Mouse (Mus musculus) forebrain, embryonic 12.5 days (tissue): ENCODE results near the gene Ier2. TPM values are rescaled to one million over a fixed set of nuclear protein-coding genes. Genes with fewer than 3 reads are reported as not detected.

Experiments
- ATAC-seq: fragments of 200-750 bp; cut with Nextera tagmentation; 2 replicates; pipeline ENCODE4 v1.8.0; 2017; ENCODE audit warnings: moderate TSS enrichment; ENCODE audit not compliant: low FRiP score
- H3K27ac ChIP-seq: fragments of 300-500 bp; sonication (generic); 2 replicates; pipeline ENCODE4 v1.5.1; 2016; ENCODE audit warnings: mild to moderate bottlenecking
- H3K27me3 ChIP-seq: fragments of 300-500 bp; sonication (generic); 2 replicates; pipeline ENCODE4 v1.6.1; 2016; ENCODE audit warnings: mild to moderate bottlenecking
- H3K36me3 ChIP-seq: fragments of 300-500 bp; sonication (generic); replicated peaks from 2 replicates; pipeline ENCODE4 v1.6.1; 2016; ENCODE audit warnings: mild to moderate bottlenecking
- H3K4me1 ChIP-seq: fragments of 300-500 bp; sonication (generic); 2 replicates; pipeline ENCODE4 v1.6.1; 2016
- H3K4me2 ChIP-seq: fragments of 300-500 bp; sonication (generic); 2 replicates; pipeline ENCODE4 v1.6.1; 2016; ENCODE audit warnings: mild to moderate bottlenecking, moderate library complexity
- H3K4me3 ChIP-seq: fragments of 300-500 bp; sonication (generic); replicated peaks from 2 replicates; pipeline ENCODE4 v1.5.1; 2016; ENCODE audit warnings: mild to moderate bottlenecking
- H3K9ac ChIP-seq: fragments of 300-500 bp; sonication (generic); 2 replicates; pipeline ENCODE4 v1.6.1; 2016; ENCODE audit warnings: mild to moderate bottlenecking
- H3K9me3 ChIP-seq: fragments of 300-500 bp; sonication (generic); 2 replicates; pipeline ENCODE4 v1.6.1; 2016
- WGBS: fragments of 180-500 bp; shearing (Covaris S2); methylation state at CpG from one replicate; pipeline ENCODE4 v1.1.7; 2016; 5-methylcytosine and 5-hydroxymethylcytosine counted together
- polyA plus RNA-seq: library from polyadenylated mRNA; unstranded; fragments of >200 nt; fragmentation: Nextera tagmentation; extraction: Ambion mirVana; gene quantifications from 2 replicates; pipeline ENCODE4 v1.2.1, GENCODE M21; 2016

The Ier2 gene
- polyA plus RNA-seq, 1 experiment from 2014 or later: 62.2 TPM

DNA sequence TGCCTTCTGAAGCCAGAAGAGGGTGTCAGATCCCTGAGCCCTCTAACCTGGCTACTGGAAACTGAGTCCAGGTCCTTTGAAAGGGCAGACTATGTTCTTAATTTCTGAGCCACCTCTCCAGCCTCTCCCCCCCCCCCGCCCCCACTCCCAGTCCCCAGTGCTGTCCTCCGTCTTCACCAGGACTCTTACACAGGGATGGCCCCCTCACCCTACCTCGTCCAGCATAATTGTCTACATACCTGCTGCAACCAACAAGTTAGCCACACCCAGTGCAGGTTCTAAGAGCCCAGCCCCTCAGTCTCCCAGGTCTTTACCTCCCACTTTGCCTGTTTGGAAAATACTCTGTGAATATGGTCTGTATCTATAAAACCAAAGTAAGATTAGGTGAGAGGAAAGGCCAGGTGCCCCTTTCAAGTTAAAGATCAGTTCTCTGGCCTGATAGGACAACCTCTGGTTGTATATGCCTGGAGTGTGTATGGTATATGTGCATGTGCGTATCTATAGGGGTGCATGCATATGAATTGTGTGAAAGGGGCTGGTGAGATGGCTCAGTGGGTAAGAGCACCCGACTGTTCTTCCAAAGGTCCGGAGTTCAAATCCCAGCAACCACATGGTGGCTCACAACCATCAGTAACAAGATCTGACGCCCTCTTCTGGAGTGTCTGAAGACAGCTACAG is 21.9 kb downstream of the Ier2 start:
- 68% methylated on average over 6 of the region's 7 CpGs for WGBS
- Histone ChIP-seq H3K4me2 (no peak overlapping the region), H3K27me3 (no peaks in the 10 kb centered on the region), H3K4me1 (peaks cover 21% of the 10 kb centered on the region), H3K4me3 (no peak overlapping the region), H3K27ac (no peak overlapping the region), H3K9me3 (no peaks in the 10 kb centered on the region), H3K9ac (no peak overlapping the region), H3K36me3 (no peaks in the 10 kb centered on the region)
- no peak for ATAC-seq

DNA sequence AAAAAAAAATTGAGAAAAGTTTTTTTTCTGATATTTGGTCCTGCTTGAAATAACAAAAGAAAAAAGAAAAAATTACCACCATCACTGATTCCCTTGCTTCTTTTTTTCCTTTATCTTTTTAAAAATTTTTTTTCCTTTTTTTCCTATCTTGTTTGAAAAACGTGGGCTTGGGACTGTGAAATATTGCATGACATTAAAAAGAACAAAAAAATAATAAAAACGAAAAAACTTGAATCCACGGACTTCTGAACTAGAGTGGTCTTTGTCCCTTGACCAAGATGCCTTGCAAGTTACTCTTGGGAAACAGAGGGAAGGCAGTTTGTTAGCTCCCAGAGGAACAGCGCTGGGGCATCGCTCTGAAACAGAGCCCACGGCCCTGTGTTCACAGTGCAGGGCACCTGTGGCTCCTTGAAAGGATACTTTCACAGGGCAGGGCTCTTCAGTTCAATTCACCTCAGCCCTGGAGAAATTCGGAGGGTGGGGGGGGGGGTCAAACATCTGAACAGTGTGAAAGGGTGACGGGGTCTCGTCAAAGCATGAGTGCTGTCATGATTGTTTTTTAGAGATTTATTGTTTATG is 22.6 kb downstream of the Ier2 start:
- no peaks in the 10 kb centered on the region for H3K27me3 ChIP-seq
- peak overlapping the region; percentile 62 for H3K4me3 ChIP-seq
- H3K36me3 ChIP-seq: no peaks in the 10 kb centered on the region
- H3K9me3 ChIP-seq: no peaks in the 10 kb centered on the region
- H3K4me1 ChIP-seq: peaks cover 27% of the 10 kb centered on the region
- no peak for ATAC-seq
- no peak overlapping the region for H3K27ac ChIP-seq
- WGBS: 27% methylated on average over 9 of the region's 9 CpGs
- 0 out of 2 replicates have a peak overlapping the region, but pooled peaks have one; percentile 51 for H3K9ac ChIP-seq
- peak overlapping the region; percentile 83 for H3K4me2 ChIP-seq

DNA sequence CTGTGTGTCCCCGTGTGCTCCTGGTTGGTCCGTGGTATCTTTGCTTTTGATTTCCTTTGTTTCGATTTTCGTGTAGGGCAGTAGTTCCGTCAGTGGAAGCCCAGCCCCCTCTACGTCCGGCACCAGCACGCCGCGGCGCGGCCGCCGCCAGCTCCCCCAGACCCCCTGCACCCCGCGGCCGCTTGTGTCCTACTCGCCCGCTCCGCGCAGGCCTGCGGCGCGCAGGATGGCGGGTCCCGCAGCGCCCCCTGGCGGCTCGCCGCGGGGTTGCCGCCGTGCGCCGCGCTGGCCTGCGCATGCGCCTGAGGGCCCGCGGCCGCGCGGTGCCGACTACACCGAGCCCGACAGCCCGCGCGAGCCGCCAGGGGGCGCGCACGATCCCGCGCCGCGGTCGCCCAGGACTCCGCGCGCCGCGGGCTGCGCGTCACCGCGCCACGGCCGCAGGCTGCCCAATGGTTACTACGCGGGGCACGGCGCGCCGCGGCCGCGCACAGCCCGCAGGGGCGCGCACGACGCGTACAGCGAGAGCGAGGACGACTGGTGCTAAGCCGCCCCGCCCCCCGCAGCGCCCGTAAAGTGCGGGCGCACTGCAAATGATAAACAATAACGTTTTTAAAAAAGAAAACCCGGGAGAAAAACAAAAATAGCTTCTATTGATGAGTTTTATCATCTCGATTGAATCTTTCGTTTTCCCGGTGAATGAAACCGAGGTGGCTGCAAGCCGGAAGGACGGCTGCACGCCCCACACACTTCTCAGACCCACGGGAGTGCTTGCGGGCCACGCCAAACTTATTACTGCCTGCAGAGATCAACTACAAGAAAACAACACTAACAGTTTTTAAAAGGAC is 23.3 kb downstream of the Ier2 start:
- Histone ChIP-seq H3K27me3 (no peaks in the 10 kb centered on the region), H3K9ac (peak overlapping the region; percentile 86), H3K4me1 (peaks cover 34% of the 10 kb centered on the region), H3K9me3 (no peaks in the 10 kb centered on the region), H3K4me2 (peak overlapping the region; percentile 83), H3K4me3 (peak overlapping the region; percentile 62), H3K27ac (peak overlapping the region; percentile 94), H3K36me3 (no peaks in the 10 kb centered on the region)
- under 1% methylated on average over 105 of the region's 106 CpGs for WGBS
- peak; percentile 91 for ATAC-seq

DNA sequence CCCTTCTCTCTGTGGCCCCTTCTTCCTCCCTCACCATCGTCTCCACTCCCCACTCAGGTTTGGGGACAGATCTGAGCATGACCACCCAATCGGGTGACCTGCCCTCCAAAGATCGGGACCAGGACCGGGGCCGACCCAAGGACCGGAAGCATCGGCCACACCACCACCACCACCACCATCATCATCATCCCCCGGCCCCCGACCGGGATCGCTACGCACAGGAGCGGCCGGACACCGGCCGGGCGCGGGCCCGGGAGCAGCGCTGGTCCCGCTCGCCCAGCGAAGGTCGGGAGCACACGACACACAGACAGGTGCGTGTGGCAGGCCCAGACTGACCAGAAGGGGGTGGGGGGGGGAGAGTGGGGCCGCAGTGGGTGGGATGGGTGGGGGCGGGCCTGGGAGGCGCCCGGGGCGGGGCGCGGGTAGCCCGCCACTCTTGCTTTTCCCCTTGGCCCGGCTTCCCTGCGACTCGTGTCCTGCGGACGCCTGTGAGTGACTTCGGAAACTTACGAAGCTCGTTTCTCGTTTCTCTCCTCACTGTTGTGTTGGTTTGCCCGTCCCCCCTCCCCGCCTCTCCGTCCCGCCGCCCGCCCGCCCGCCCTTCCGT is 24.0 kb downstream of the Ier2 start:
- peak overlapping the region; percentile 62 for H3K4me3 ChIP-seq
- H3K36me3 ChIP-seq: no peaks in the 10 kb centered on the region
- ATAC-seq: peak; percentile 37
- under 1% methylated on average over 45 of the region's 52 CpGs for WGBS
- peak overlapping the region; percentile 86 for H3K9ac ChIP-seq
- peaks cover 41% of the 10 kb centered on the region for H3K4me1 ChIP-seq
- peak overlapping the region; percentile 83 for H3K4me2 ChIP-seq
- peak overlapping the region; percentile 94 for H3K27ac ChIP-seq
- H3K9me3 ChIP-seq: no peaks in the 10 kb centered on the region
- no peaks in the 10 kb centered on the region for H3K27me3 ChIP-seq

DNA sequence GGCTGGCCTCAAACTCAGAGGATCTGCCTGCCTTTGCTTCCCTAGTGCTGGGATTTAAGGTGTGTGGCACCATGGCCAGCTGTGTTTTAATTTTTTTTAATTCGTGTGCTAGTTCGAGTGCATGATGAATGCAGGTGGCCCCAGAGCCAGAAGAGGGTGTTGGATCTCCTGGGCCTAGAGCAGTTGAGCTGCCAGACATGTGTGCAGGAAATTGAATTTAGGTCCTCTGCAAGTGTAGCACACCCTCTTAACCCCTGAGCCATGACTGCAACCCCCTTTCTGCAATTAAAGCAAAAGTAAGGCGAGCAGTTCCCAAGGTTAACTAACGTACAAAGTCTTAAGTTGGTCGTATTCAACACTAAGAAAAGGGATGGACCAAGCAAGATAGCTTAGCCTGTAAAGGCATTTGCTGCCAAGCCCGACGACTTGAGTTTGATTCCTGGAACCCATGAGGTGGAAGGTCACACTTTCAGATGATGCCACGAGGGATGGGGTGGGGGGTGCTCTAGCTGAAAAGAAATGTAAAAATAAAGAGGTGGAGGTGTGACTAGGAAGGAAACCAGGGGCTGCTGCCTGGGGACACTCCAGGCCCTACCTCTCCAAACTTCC is 24.6 kb downstream of the Ier2 start:
- Histone ChIP-seq H3K4me1 (peaks cover 41% of the 10 kb centered on the region), H3K36me3 (no peaks in the 10 kb centered on the region), H3K9me3 (no peaks in the 10 kb centered on the region), H3K27me3 (no peaks in the 10 kb centered on the region), H3K9ac (peak overlapping the region; percentile 86), H3K4me3 (peak overlapping the region; percentile 62), H3K4me2 (peak overlapping the region; percentile 83), H3K27ac (peak overlapping the region; percentile 94; the same call in 1 of the 2 replicates)
- ATAC-seq: no peak
- WGBS: 42% methylated on average over 8 of the region's 8 CpGs

DNA sequence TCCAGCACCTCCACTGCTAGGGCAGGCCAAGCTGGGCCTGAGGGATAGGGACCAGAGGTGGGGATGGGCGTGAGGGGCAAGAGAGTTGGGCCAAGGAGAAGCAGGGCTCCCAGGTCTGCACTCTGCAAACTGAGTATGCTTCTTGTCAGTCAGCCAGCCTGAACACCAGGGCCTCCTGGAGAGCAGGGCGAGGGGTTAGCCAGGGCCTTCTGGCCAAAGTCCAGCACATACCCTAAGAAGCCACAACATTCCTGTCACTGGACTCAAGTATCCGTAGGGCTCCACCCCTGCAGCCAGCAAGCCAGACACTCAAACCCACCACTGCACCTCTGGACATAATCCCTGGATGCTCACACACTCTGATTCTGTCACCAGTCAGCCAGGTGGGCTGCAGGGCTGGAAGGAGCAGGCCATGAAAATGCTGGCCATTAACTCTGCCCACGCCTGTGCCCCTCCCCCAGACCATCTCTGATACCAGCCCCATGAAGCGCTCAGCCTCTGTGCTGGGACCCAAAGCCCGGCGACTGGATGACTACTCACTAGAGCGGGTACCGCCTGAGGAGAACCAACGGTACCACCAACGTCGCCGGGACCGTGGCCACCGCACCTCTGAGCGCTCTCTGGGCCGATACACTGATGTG is 26.5 kb downstream of the Ier2 start:
- H3K4me1 ChIP-seq: peaks cover 41% of the 10 kb centered on the region
- H3K9me3 ChIP-seq: no peaks in the 10 kb centered on the region
- H3K9ac ChIP-seq: no peak overlapping the region
- WGBS: 88% methylated on average over 17 of the region's 17 CpGs
- no peaks in the 10 kb centered on the region for H3K36me3 ChIP-seq
- no peak for ATAC-seq
- H3K27ac ChIP-seq: 0 out of 2 replicates have a peak overlapping the region, but pooled peaks have one; percentile 72
- H3K27me3 ChIP-seq: no peaks in the 10 kb centered on the region
- no peak overlapping the region for H3K4me3 ChIP-seq
- no peak overlapping the region for H3K4me2 ChIP-seq

DNA sequence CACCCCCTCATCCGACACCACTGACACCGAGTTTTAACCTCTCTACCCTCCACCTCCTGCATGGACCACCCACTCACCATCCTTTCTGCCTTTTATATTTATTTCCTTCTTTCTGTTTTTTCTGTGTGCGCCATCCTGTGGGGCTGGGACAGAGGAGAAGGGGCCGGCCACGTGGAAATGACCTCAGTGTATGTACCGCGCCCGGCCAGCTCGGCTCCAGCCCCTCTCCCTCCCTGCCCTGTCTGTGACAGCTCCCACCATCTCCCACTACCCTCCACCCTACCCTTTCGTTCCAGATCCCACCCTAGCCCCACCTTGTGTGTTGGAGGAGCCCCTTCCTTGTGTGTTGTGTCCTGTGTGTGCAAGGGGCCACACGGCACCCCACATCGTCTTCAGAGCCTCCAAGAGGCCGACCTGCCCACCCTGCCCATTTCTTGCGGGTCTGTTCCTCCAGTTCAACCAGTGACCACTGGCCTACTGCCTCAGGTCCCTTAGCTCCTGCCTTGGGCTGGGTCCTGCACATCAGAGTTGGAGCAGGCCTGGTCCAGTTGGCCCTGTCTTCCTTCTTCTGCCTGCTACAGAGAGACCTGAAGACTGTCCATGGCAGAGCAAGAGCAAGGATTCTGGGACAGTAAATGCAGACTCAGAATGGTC is 27.1 kb downstream of the Ier2 start:
- H3K4me2 ChIP-seq: no peak overlapping the region
- 0 out of 2 replicates have a peak overlapping the region, but pooled peaks have one; percentile 5 for H3K9ac ChIP-seq
- no peak for ATAC-seq
- H3K27ac ChIP-seq: peak overlapping the region; percentile 72
- WGBS: 69% methylated on average over 14 of the region's 14 CpGs
- H3K9me3 ChIP-seq: no peaks in the 10 kb centered on the region
- no peak overlapping the region for H3K4me3 ChIP-seq
- H3K36me3 ChIP-seq: no peaks in the 10 kb centered on the region
- H3K4me1 ChIP-seq: peaks cover 41% of the 10 kb centered on the region
- no peaks in the 10 kb centered on the region for H3K27me3 ChIP-seq

DNA sequence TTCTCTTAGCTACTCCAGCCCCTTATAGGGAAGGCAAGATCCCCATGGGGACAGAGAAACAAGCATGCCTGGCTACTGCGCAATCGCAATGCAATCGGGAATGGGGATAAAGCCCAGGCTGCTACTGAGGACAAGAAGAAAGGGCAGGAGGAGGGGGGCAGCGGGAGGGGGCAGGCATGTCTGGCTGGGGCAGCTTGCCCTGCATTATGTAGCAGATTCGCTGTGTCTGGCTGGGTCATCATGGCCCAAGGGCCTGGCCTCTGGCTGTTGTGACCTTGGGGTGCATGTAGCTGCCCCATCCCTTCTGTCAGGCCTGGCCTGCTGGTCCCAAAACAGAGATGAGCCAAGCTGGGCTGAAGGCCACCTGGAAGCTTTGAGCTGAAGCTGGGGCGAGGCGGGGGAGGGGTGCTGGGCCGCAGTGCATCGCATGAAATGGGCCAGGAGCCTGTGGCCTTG is 27.8 kb downstream of the Ier2 start:
- H3K9me3 ChIP-seq: no peaks in the 10 kb centered on the region
- no peak overlapping the region for H3K4me2 ChIP-seq
- peak overlapping the region; percentile 72 for H3K27ac ChIP-seq
- 0 out of 2 replicates have a peak overlapping the region, but pooled peaks have one; percentile 5 for H3K9ac ChIP-seq
- H3K4me1 ChIP-seq: peaks cover 37% of the 10 kb centered on the region
- peak; percentile 18; the same call in 1 of the 2 replicates for ATAC-seq
- 38% methylated on average over 9 of the region's 9 CpGs for WGBS
- H3K4me3 ChIP-seq: no peak overlapping the region
- no peaks in the 10 kb centered on the region for H3K27me3 ChIP-seq
- H3K36me3 ChIP-seq: peaks cover 4% of the 10 kb centered on the region; the same call in 1 of the 2 replicates

DNA sequence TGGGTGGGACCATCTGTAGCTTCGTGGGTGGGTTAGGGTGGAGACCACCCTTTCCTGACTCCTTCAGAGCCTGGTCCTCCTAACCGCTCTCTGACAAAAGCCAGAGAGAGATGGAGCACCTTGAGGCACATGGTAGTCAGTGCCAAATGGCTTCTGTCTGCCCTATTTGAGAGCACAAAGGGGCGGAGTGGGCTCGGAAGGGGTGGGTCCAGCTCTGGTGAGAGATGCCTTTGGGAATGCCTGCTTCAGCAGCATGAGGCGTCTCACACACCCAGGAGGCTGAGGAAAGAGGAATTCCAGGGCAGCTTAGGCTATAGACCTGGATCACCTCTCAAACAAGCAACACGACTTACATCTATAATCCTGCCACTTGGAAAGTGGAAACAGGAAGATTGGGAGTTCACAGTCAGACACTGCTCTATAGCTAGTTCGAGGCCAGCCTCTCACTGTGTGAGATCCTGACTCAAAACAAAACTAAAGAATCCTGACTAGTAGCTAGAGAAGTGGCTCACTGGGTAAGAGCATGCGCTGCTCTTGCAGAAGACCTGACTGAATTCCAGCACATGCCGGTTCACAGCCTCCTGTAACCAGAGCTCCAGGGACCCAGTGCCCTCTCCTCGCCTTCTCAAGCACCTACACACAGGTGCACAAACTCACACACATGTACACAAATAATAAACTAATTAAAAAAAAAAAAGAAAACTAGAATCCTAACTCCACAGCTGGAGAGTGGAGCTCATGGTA is 28.6 kb downstream of the Ier2 start:
- Histone ChIP-seq H3K4me2 (no peak overlapping the region), H3K9ac (peak overlapping the region; percentile 17; the same call in 1 of the 2 replicates), H3K27me3 (no peaks in the 10 kb centered on the region), H3K4me1 (peaks cover 37% of the 10 kb centered on the region), H3K4me3 (no peak overlapping the region), H3K9me3 (no peaks in the 10 kb centered on the region), H3K27ac (peak overlapping the region; percentile 72; the same call in 1 of the 2 replicates), H3K36me3 (peaks cover 4% of the 10 kb centered on the region; the same call in 1 of the 2 replicates)
- ATAC-seq: no peak
- WGBS: 55% methylated on average over 10 of the region's 10 CpGs

DNA sequence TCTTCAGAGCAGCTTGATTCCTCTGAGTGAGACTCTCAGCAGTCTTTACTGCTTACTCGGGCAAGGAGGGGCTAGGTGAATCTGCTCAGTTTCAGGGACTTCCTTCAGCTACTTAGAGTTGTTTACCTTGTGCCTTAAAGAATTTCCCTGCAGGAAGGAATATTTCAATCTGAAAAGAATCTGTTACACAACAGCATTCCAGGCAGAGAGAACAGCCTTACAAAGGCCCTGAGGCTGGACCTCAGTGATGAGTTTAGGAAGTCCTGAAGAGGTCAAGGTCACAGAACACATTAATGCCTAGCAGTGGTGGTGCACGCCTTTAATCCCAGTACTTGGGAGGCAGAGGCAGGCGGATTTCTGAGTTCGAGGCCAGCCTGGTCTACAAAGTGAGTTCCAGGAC is 30.8 kb downstream of the Ier2 start:
- H3K27me3 ChIP-seq: no peaks in the 10 kb centered on the region
- H3K9ac ChIP-seq: no peak overlapping the region
- H3K4me1 ChIP-seq: peaks cover 28% of the 10 kb centered on the region
- no peaks in the 10 kb centered on the region for H3K9me3 ChIP-seq
- 89% methylated on average over 4 of the region's 4 CpGs for WGBS
- peaks cover 4% of the 10 kb centered on the region; the same call in 1 of the 2 replicates for H3K36me3 ChIP-seq
- ATAC-seq: no peak
- H3K4me3 ChIP-seq: no peak overlapping the region
- no peak overlapping the region for H3K27ac ChIP-seq
- H3K4me2 ChIP-seq: no peak overlapping the region
